Mouse (Mus musculus) midbrain, embryonic 11.5 days (tissue): ENCODE data around the gene Rtp1. TPM values are rescaled to one million over a fixed set of nuclear protein-coding genes. Genes with fewer than 3 reads are reported as not detected.

Source experiments
- ATAC-seq: fragments of 200-750 bp; cut with Nextera tagmentation; 2 replicates; pipeline ENCODE4 v1.8.0; 2017; ENCODE audit warnings: moderate TSS enrichment, moderate library complexity; ENCODE audit not compliant: low FRiP score
- DNase-seq: peaks from one replicate; pipeline ENCODE4 v3.0.0; 2015; ENCODE audit warnings: low spot score; ENCODE audit errors: missing footprints
- H3K27ac ChIP-seq: fragments of 300-500 bp; sonication (generic); 2 replicates; pipeline ENCODE4 v1.5.1; 2014; ENCODE audit warnings: low read depth, low read length
- H3K27me3 ChIP-seq: fragments of 300-500 bp; sonication (generic); 2 replicates; pipeline ENCODE4 v1.6.1; 2014; ENCODE audit warnings: mild to moderate bottlenecking, low read length, moderate library complexity, mixed read lengths; ENCODE audit not compliant: control insufficient read depth, insufficient read depth
- H3K36me3 ChIP-seq: fragments of 300-500 bp; sonication (generic); 2 replicates; pipeline ENCODE4 v1.6.1; 2014; ENCODE audit warnings: mild to moderate bottlenecking, low read length, moderate library complexity, mixed read lengths; ENCODE audit not compliant: control insufficient read depth, insufficient read depth
- H3K4me1 ChIP-seq: fragments of 300-500 bp; sonication (generic); 2 replicates; pipeline ENCODE4 v1.6.1; 2014; ENCODE audit warnings: low read length; ENCODE audit not compliant: control insufficient read depth, insufficient read depth
- H3K4me2 ChIP-seq: fragments of 300-500 bp; sonication (generic); 2 replicates; pipeline ENCODE4 v1.6.1; 2014; ENCODE audit warnings: mild to moderate bottlenecking, moderate library complexity
- H3K4me3 ChIP-seq: fragments of 300-500 bp; sonication (generic); 2 replicates; pipeline ENCODE4 v1.5.1; 2014; ENCODE audit warnings: low read depth, low read length
- H3K9ac ChIP-seq: fragments of 300-500 bp; sonication (generic); 2 replicates; pipeline ENCODE4 v1.6.1; 2014; ENCODE audit warnings: low read length
- H3K9me3 ChIP-seq: fragments of 300-500 bp; sonication (generic); 2 replicates; pipeline ENCODE4 v1.6.1; 2016; ENCODE audit warnings: low read length; ENCODE audit not compliant: control insufficient read depth
- WGBS: fragments of 180-500 bp; shearing (Covaris S2); extraction: QIAGEN DNeasy Blood & Tissue Kit; methylation state at CpG from one replicate; pipeline ENCODE4 v1.1.7; 2014; 5-methylcytosine and 5-hydroxymethylcytosine counted together
- polyA plus RNA-seq: library from polyadenylated mRNA; unstranded; fragments of >200 nt; fragmentation: Nextera tagmentation; extraction: Ambion mirVana; gene quantifications from 2 replicates; pipeline ENCODE4 v1.2.1, GENCODE M21; 2014

The Rtp1 gene
- polyA plus RNA-seq, 1 experiment from 2014 or later: not detected

DNA sequence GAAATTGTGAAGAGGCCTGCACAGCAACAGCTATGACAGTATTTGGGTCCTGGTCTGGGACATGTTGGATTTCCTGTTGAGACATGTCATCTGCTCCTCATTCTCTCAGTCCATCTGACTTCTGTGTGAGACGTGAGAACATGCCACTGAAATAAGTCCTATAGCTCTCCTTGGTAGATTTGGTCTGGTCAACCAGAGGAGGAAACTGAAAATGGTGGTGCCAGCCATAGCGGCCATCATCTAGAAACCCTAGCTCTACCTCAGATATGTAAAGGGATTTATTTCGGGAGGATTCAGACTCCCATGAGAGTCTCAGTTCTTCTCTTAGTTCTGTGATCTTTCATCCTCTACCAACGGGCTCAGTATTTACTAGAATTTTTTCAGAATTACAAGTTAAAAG lies 46.7 kb downstream of the Rtp1 start:
- H3K27ac ChIP-seq: no peak overlapping the region
- no peaks in the 10 kb centered on the region for H3K36me3 ChIP-seq
- DNase-seq: peak; percentile 75
- no peaks in the 10 kb centered on the region for H3K9me3 ChIP-seq
- ATAC-seq: no peak
- WGBS: 90% methylated on average over 4 of the region's 4 CpGs
- H3K4me1 ChIP-seq: no peaks in the 10 kb centered on the region; the same call in 1 of the 2 replicates
- H3K4me2 ChIP-seq: no peak overlapping the region
- H3K9ac ChIP-seq: no peak overlapping the region
- H3K4me3 ChIP-seq: no peak overlapping the region
- no peaks in the 10 kb centered on the region for H3K27me3 ChIP-seq

DNA sequence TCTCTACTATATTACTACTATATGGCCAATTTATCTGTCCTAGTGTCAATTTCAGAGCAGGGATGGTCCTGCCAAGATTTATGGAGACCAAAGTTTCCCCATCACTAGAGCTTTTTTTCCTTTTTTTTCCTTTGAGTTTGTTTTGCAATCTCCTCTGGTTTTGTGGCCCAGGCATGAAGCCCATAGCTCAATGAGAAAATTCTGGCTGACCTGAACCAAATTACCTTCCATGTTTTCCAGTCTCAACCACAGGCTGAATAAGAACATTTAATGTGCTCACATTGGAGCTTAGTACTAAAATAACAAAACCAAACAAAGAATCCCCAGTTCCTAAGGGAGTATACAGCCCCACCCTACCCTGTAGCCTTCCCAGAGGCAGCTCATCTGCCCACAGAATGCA lies 47.7 kb downstream of the Rtp1 start:
- Histone ChIP-seq H3K9ac (no peak overlapping the region), H3K27ac (no peak overlapping the region), H3K9me3 (no peaks in the 10 kb centered on the region), H3K4me3 (no peak overlapping the region), H3K36me3 (no peaks in the 10 kb centered on the region), H3K4me1 (no peaks in the 10 kb centered on the region; the same call in 1 of the 2 replicates), H3K4me2 (no peak overlapping the region), H3K27me3 (no peaks in the 10 kb centered on the region)
- DNase-seq: no peak
- ATAC-seq: no peak

DNA sequence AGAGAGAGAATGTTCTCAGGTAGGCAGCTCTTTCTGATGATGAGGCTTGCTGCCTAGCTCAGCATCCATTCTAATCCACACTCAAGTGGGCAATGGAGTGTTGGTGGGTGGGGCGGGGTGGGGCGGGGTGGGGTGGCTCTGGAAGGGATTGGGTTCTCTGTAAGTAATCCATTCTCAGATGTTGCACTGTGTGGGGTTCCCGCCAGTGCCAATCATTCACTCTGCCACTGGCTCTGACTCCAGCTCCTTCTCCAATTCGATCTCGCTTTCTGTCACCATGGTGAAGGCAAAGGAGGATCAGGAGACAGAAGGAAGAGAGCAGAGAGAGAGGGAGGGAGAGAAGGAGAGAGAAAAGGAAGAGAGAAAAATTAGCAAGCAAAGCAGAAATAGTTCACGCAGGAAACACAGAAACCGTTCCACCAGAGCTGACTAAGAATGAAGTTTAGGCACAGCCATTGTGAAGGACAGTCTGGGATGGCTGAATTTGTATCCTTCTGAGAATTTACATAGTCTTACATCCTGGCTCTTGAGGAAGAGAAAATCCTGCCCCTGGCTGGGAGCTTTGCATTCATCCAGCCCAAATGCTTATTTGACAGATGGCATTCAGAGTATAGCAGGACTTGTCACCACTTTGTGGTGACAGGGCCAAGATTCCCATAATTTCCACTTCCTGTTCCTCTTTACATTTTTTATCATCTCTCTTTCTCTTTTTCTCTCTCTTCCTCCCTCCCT lies 51.1 kb downstream of the Rtp1 start:
- H3K27me3 ChIP-seq: no peaks in the 10 kb centered on the region
- no peak overlapping the region for H3K27ac ChIP-seq
- DNase-seq (peak; percentile 1), ATAC-seq (no peak)
- no peak overlapping the region for H3K9ac ChIP-seq
- WGBS: 68% methylated on average over 7 of the region's 7 CpGs
- no peaks in the 10 kb centered on the region for H3K36me3 ChIP-seq
- no peak overlapping the region for H3K4me2 ChIP-seq
- H3K4me3 ChIP-seq: no peak overlapping the region
- peaks cover 2% of the 10 kb centered on the region; the same call in 1 of the 2 replicates for H3K4me1 ChIP-seq
- no peaks in the 10 kb centered on the region for H3K9me3 ChIP-seq

DNA sequence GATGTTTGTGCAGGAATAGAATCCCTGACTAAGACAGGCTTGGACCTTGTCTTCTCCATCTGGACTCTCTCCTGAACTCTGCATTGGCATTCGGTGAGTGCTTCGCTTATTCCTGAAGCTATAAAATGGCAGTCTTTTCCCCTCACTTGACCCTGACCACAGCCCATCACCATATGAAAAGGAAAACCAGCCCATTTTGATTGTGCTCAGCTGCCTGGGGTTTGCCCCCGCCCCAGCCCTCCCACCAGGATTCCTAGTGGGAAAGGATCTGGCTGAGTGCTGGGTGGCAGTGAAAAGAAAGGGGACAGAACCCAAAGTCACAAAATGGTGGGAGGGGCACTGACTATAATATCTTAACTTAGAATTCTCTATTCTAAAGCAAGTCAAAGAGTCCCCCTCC lies 53.3 kb downstream of the Rtp1 start:
- Histone ChIP-seq H3K4me2 (no peak overlapping the region), H3K4me1 (peaks cover 2% of the 10 kb centered on the region; the same call in 1 of the 2 replicates), H3K27me3 (no peaks in the 10 kb centered on the region), H3K4me3 (no peak overlapping the region), H3K36me3 (no peaks in the 10 kb centered on the region), H3K9me3 (no peaks in the 10 kb centered on the region), H3K27ac (no peak overlapping the region), H3K9ac (no peak overlapping the region)
- ATAC-seq (peak; percentile 54; the same call in 1 of the 2 replicates), DNase-seq (peak; percentile 54)
- WGBS: 40% methylated on average over 3 of the region's 3 CpGs

DNA sequence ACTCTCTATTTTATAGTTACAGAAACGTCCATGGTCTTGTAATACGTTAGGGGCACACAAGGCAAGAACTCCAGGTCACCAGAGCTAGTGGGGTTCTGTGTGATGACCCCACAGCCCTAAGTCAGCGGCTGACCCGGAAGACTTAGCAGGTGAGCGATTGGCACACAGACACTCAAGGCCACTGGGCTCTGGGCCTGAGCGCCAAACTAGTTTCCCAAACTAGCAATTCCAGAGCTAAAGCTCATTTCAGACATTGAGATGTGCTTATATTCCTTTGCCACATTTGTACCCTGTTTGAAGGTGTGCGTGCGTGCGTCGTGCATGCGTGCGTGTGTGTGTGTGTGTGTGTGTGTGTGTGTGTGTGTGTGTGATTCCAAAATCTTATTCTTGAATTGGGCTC lies 53.9 kb downstream of the Rtp1 start:
- Histone ChIP-seq H3K36me3 (no peaks in the 10 kb centered on the region), H3K4me1 (peaks cover 2% of the 10 kb centered on the region; the same call in 1 of the 2 replicates), H3K27me3 (no peaks in the 10 kb centered on the region), H3K9me3 (no peaks in the 10 kb centered on the region), H3K9ac (no peak overlapping the region), H3K4me2 (no peak overlapping the region), H3K27ac (no peak overlapping the region), H3K4me3 (no peak overlapping the region)
- WGBS: 95% methylated on average over 12 of the region's 12 CpGs
- ATAC-seq: no peak
- DNase-seq: peak; percentile 65

DNA sequence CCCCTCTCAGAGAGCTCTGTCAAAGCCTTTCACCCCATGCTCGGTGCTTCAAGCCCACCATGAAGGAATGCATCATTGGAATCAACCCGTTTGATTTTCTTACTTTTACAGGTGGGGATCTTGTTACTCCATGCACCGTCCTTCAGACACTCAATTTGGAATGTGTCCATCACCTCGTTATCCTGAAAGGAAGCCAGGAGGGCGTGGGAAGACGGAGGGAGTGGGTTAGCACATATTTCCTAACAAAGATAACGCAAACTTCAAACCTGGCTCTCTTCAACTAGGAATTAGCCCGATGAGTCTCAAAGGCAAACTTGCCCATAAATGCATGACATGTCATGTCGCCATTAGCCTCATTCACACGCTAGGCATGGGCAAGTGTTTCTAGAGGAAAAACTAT lies 54.4 kb downstream of the Rtp1 start:
- Histone ChIP-seq H3K9ac (no peak overlapping the region), H3K36me3 (no peaks in the 10 kb centered on the region), H3K27me3 (no peaks in the 10 kb centered on the region), H3K4me1 (peaks cover 2% of the 10 kb centered on the region; the same call in 1 of the 2 replicates), H3K4me2 (no peak overlapping the region), H3K4me3 (no peak overlapping the region), H3K9me3 (no peaks in the 10 kb centered on the region), H3K27ac (no peak overlapping the region)
- WGBS: 91% methylated on average over 10 of the region's 10 CpGs
- peak; percentile 73 for DNase-seq
- ATAC-seq: no peak

Other genes starting within 250 kb of the Rtp1 start
- gene St6gal1, start 204.4 kb upstream of the Rtp1 start, polyA plus RNA-seq: 31.8 and 34.1 TPM in 2 replicates
- 2.2 and 2.6 TPM in 2 replicates for gene Rtp4, start 91.2 kb downstream of the Rtp1 start, polyA plus RNA-seq
- gene Masp1, start 91.7 kb downstream of the Rtp1 start, polyA plus RNA-seq: 19.0 and 20.1 TPM in 2 replicates